Mouse (Mus musculus) bone marrow macrophage, adult 2 months (primary cell): ENCODE data around the gene Slc4a8.

Experiments used
- CTCF ChIP-seq: IDR thresholded peaks from 2 replicates; pipeline ENCODE4 v1.5.1; 2012; ENCODE audit warnings: low read depth, mild to moderate bottlenecking, low read length, moderate library complexity
- POLR2A ChIP-seq: IDR thresholded peaks from 2 replicates; pipeline ENCODE4 v1.6.1; 2012; ENCODE audit warnings: mild to moderate bottlenecking, low read depth, low read length, borderline replicate concordance

DNA sequence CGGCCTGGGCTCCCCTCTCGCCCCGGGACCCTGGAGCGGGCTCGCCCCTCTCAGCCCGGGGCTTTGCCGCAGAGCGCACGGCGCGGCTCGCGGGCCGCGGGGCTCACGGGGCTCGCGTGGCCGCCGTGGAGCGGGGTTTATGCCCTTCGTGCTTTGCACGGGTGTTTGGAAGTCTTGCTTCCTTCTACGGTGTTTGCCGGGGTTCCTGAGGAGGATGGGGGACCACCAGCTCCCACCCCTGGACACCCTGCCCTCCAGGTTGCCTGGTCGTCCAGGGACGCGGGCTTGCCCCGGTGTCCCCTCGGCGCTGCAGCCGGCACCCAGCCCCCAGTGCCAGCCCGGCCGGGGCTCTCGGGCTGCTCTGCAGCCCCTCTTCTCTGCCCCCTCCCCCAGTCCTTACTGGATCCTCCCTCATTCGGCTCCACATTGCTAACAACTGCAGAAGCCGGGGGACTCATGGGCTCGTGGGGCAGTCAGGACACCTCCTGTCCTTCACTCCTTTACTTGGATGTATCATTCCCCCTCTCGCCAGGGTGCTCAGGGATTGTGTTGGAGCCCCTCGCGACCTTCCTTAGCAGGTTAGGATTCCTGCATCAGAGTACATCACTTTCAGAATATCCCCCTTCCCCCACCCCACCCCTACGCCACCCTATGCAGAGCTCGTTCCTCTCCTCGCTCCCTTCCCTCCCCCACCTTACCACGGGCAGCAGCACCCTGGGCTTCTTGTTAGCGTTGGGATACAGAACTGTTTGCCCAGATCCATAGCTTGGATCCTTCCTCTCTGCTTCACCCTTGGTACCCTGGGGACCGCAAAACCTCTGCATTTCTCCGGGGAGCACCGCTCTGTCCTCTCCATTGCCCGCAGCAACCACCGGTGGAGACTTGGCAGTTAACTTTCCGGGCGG, 109.8 kb downstream of the Slc4a8 start:
- TF ChIP-seq POLR2A (no peak), CTCF (no peak)
